Mouse (Mus musculus): ENCODE data around the gene Unc93a2.
"Not testable (repeated sequence)": the region's sequence is repeated elsewhere in the genome, so short reads cannot be mapped to it uniquely, and the experiment has no call there.

Unc93a2 gene

GRCm38 (mm10) chr17:7385364-7385763 is at the start of gene Unc93a2:
Unc93a2 (minus strand) TSS chr17:7385464.
- not testable (repeated sequence) for DNase-seq (ENCODE audit: low spot score)

- not testable (repeated sequence) for DNase-seq (ENCODE audit: low spot score)
Measured at GRCm38 (mm10) chr17:7434121-7434520, 48.9 kb upstream of the Unc93a2 start.

DNA sequence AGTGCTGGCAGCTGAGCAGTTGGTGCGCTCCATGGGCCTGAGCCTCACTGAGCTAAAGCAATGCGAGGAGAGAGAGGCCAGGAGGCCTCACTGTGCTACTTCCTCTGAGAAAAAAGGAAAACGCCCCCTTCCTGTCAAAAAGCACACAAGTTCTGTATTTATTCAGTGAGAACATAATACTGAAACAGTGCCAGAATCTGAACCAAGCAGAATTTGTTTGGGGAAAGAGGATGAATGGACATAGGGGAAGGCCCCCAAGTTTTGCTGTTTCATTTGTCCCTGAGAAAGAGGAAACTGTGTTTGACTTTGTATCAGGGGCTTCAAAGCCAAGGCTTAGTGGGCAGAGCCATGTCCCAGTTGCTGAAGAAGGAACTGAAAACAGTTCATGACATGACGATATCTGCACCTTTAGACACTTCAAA is 45.0 kb upstream of the Unc93a2 start:
- DNase-seq (ENCODE audit: low spot score): peak; percentile 10

DNA sequence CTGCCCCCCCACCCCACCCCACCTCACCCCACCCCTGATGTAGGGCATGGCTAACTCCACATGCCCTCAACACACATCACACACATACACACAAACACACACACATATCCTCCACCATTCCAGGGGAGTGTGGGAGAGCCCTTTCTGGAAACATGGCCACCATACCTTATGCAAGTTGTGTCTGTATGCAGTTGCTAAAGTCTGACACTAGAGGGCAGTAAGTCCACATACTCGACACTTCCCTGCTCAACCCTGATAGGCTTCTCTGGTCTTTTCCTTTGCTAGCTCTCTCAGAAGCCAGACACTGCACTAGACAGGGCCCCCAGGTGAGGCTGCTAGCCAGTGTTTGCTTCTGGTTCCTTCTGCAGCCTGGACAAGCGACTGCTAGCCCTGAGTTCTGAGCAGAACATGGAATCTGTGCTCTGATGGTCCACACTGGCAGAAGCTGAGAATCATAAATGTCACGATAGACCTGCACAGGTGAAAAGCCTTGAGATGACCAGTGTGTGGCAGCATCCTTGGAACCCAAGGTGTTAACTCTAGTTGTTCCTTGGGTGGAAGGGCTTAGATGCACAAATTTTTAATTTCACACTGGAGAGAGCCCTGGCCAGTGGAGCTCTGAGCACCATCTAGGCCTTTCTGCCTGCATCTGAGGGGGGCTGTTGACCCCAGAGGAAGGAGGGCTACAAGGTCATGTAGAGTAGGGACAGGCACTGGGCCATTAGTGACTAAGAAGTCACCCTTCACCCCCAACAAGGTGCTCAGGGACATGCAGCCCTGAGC is 35.1 kb upstream of the Unc93a2 start:
- not testable (repeated sequence) for DNase-seq (ENCODE audit: low spot score)

DNA sequence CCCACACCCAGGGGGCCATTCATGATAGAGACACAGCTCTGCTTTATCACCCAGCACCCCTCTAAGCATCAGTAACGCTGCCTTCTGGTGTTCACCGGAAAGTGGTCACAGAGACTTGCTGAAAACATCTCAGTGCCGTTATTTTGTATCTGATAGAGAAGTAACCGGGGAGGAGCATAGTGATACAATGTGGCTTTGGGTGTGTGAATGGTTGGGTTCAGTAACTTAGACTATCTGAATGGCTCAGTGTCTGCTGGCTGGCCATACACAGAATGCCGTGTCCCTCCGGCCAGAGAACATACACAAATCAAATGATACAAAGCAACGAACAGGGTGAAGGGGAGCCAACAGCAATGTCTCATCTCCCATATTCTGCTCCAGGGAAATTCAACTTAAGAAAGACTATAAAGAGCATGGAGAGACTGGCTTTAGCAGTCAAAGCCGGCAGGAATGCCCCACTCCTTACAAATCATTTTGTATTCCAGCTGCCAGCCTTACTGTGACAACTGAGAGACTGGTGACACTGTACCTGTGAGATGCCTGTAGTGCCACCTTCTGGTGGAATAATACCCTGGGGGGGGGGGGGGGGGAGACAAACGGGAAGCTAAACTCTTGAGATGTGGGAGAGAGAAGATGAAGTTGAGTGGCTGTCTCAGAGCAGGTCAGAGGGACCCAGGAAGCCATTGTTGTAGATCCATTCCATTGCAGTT is 29.5 kb upstream of the Unc93a2 start:
- not testable (repeated sequence) for DNase-seq (ENCODE audit: low spot score)

GRCm38 (mm10) chr17:7413336-7413735 is 28.1 kb upstream of the Unc93a2 start:
- not testable (repeated sequence) for DNase-seq (ENCODE audit: low spot score)

DNA sequence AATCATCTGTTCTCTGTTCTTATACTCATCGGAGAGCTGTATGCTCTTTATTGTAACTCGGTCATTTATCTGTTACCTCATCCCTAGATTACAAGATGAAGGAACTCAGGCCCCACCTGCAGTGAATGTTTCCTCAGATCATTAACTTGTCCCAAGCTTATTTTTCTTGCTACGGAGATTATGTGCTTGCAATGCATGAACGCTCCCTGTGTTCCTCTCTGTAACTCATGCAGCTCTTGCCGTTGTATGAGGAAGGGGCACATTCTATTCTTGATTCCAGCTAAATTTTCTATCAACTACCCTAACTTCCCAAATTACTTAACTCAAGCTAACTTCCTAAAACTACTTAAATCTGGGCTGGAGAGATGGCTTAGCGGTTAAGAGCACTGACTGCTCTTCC is 14.5 kb upstream of the Unc93a2 start:
- not testable (repeated sequence) for DNase-seq (ENCODE audit: low spot score)

GRCm38 (mm10) chr17:7398198-7398847 is 13.1 kb upstream of the Unc93a2 start:
- DNase-seq (ENCODE audit: low spot score): not testable (repeated sequence)

DNA sequence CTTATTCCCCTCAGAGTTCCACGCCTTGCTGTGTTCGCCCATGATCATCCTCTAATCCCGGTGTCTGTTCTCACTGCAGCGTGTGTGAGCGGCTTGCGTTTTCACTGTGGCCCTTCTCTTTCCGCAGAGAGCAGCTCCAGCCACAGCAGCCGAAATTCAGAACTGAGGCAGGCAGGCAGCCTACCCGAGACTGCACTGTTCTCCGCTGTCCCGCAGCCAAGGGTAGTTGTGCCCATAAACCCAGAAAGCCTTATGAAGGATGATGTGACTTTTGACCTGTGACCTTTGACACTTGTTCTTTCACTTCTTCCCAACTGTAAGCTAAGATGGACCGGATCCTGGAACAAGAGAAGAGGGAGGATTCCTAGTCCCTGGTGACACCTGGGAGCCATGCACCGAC is 11.8 kb upstream of the Unc93a2 start:
- DNase-seq (ENCODE audit: low spot score): not testable (repeated sequence)

GRCm38 (mm10) chr17:7396288-7396687 is 11.0 kb upstream of the Unc93a2 start:
- not testable (repeated sequence) for DNase-seq (ENCODE audit: low spot score)

DNA sequence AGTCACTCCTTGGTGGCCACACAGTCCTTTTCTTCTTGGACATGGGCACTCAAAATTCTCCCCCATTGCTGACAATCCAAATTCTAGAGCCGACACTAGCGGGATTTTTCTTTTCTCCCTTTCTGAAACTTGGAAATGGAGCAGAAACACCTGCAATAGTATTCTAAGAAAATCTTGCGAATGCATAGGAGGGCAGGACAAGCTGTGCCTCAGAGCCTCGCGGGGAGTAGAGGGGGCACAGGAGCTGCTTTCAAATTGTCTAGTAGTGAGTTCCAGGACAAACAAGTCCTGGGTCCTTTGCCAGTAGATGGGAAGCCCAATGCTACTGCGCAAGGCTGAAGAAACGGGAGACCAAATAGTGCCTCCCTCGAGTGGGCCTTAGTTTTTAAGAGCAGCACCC is 10.4 kb upstream of the Unc93a2 start:
- not testable (repeated sequence) for DNase-seq (ENCODE audit: low spot score)

- DNase-seq (ENCODE audit: low spot score): not testable (repeated sequence)
Measured at GRCm38 (mm10) chr17:7395116-7395515, 9.9 kb upstream of the Unc93a2 start.

DNA sequence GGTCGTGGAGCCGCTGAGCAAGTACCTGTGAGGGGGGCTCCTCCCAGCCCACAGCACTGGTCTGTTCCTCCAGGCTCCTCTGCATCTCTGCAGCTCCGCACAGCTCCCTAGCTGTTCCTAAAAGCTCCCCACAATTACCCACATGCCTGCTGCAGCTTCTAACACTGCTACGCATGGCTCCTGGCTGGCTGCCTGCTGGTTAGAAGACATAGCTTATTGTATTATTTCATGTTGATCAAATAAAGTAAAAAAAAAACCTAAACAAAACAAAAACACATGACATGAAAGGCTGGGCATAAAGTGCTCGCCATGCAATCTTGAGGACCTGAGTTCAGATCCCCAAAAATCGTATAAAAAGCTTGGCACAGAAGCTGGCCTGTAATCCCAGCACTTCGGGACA is 4.6 kb upstream of the Unc93a2 start:
- not testable (repeated sequence) for DNase-seq (ENCODE audit: low spot score)

DNA sequence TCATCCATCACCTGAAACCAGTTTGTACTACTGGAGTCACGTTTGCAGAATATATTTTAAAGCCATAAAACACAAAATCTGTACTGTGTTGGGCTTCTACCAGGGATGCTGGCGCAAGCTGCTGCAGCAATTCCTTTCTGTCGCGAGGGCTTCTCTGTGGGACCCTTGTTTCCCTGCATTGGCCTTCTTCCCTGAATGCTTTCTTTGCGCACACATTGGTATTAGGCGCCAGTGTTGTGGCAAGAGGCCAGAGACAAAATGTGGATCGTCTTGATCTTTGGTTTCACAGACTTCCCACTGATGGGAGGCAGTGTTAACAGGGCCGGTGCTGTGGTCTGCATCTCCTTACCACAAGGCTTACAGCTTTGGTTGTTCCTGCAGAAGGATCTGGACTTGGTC is 3.7 kb upstream of the Unc93a2 start:
- DNase-seq (ENCODE audit: low spot score): not testable (repeated sequence)

GRCm38 (mm10) chr17:7388341-7388957 is 3.2 kb upstream of the Unc93a2 start:
- not testable (repeated sequence) for DNase-seq (ENCODE audit: low spot score)

DNA sequence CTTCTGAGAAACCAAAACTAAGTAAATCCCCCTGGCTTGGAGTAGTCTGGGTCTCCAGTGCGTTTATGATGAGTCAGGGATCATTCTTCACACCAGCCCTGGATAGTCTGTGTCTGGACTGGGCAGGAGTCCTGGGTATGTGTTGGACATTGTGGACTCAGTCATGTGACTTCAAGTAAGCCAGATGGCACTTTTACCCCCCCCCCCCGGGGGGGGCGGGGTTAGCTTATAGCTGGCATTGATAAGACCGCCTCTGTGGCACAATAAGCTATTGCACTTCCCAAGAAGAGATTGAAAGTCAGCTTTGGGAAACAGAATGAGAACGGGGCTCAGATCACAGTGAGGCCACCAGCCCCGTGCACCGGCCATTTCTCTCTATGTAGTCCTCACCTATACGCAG is 752 bp upstream of the Unc93a2 start:
- not testable (repeated sequence) for DNase-seq (ENCODE audit: low spot score)

- DNase-seq (ENCODE audit: low spot score): not testable (repeated sequence)
Measured at GRCm38 (mm10) chr17:7383167-7384143, 1.8 kb downstream of the Unc93a2 start.

GRCm38 (mm10) chr17:7382711-7383110 is 2.6 kb downstream of the Unc93a2 start:
- not testable (repeated sequence) for DNase-seq (ENCODE audit: low spot score)

DNA sequence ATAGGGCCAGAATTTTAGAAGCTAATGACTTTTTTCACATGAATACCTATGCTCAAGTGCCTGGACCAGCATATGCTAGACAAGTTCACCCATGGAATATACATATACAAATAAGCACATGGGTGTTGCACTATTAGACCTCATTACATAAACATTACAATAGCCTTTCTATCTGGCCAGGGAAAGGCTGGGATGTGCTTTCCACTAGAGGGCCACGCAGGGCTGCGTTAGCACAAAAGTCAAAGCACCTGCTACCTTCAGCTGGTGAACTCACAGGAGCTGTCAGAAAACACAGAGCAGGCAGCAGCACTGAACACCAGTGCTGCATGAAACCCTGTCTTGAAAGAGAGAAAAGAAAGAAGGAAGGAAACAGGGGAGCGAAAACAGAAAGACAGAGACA is 7.4 kb downstream of the Unc93a2 start:
- not testable (repeated sequence) for DNase-seq (ENCODE audit: low spot score)

GRCm38 (mm10) chr17:7376951-7377700 is 8.1 kb downstream of the Unc93a2 start:
- DNase-seq (ENCODE audit: low spot score): not testable (repeated sequence)

All from lung, postnatal 25 days (tissue).